In genomic region chr9:72563277-72563676, GRCm38 (mm10) we compare ENCODE assay signal across 30 mouse cellular contexts. TPM values are rescaled to one million over a fixed set of nuclear protein-coding genes. Genes with fewer than 3 reads are reported as not detected.
A peak's percentile ranks its signal among the peaks of the same experiment; 100 is the strongest.
DNase-seq lines count a peak whose midpoint lies in the region; ATAC-seq and TF ChIP-seq lines count a peak whose summit lies in the region.
"Had no signal": no experiment of that assay in that cellular context is flagged by ENCODE, and none has a peak within 500 bp of the region (broad histone marks: within the 10 kb centered on the region; RNA-seq: fewer than 3 reads in every experiment).

No protein-coding gene starts in this region.

- peaks cover 0 to 10% of the 10 kb centered on the region in 2 experiments; a peak in 2 of 4 replicates for H3K36me3 ChIP-seq in MEL (ENCODE audit: control insufficient read depth in 1 of 2, insufficient read depth in 2 of 2, low read length in 2 of 2)
- no peaks in the 10 kb centered on the region for H3K36me3 ChIP-seq in liver, embryonic 13.5 days
- no peaks in the 10 kb centered on the region for H3K36me3 ChIP-seq in liver, embryonic 16.5 days (ENCODE audit: control insufficient read depth, insufficient read depth)
- H3K36me3 ChIP-seq: embryonic facial prominence, embryonic 12.5 days; embryonic facial prominence, embryonic 15.5 days; forebrain, embryonic 15.5 days; heart, embryonic 15.5 days; hindbrain, embryonic 13.5 days had no signal

- 38% methylated on average over 3 of the region's 3 CpGs for WGBS in liver, embryonic 13.5 days (ENCODE audit: insufficient replicate concordance)
- 43% methylated on average over 3 of the region's 3 CpGs for WGBS in liver, embryonic 16.5 days (ENCODE audit: insufficient replicate concordance)

- 0 out of 4 replicates have a peak, but pooled peaks of 1 of the 2 experiments have one; percentile 17 for TF ChIP-seq EP300 in MEL (IDR thresholded peaks at IDR 0.05; ENCODE audit: low read depth in 1 of 2, low read length in 2 of 2)

- H3K9me3 ChIP-seq in MEL (replicated peaks; ENCODE audit: insufficient read depth, low read length): no peaks in the 10 kb centered on the region
- no peaks in the 10 kb centered on the region for H3K9me3 ChIP-seq in liver, embryonic 13.5 days (replicated peaks)
- no peaks in the 10 kb centered on the region for H3K9me3 ChIP-seq in liver, embryonic 16.5 days (replicated peaks; ENCODE audit: control insufficient read depth, low read length)
- H3K9me3 ChIP-seq: embryonic facial prominence, embryonic 12.5 days; embryonic facial prominence, embryonic 15.5 days; forebrain, embryonic 12.5 days; forebrain, embryonic 15.5 days; G1E; heart, embryonic 12.5 days; heart, embryonic 15.5 days had no signal

- H3K4me2 ChIP-seq in liver, embryonic 13.5 days: no peak overlapping the region
- no peak overlapping the region for H3K4me2 ChIP-seq in liver, embryonic 16.5 days (ENCODE audit: low read depth, low read length)
- H3K4me2 ChIP-seq: embryonic facial prominence, embryonic 12.5 days; embryonic facial prominence, embryonic 15.5 days; forebrain, embryonic 12.5 days; forebrain, embryonic 15.5 days; heart, embryonic 12.5 days; heart, embryonic 15.5 days; hindbrain, embryonic 13.5 days had no signal

- TF ChIP-seq RAD21 in MEL (IDR thresholded peaks at IDR 0.05; ENCODE audit: low read depth, low read length): no peak

- H3K27me3 ChIP-seq in MEL (ENCODE audit: control insufficient read depth in 1 of 2, insufficient read depth in 2 of 2, low read length in 2 of 2): no peaks in the 10 kb centered on the region
- no peaks in the 10 kb centered on the region for H3K27me3 ChIP-seq in liver, embryonic 13.5 days
- H3K27me3 ChIP-seq in liver, embryonic 16.5 days (ENCODE audit: control insufficient read depth, insufficient read depth, low read depth, low read length): no peaks in the 10 kb centered on the region
- H3K27me3 ChIP-seq: CH12.LX; embryonic facial prominence, embryonic 12.5 days; embryonic facial prominence, embryonic 15.5 days; forebrain, embryonic 12.5 days; forebrain, embryonic 15.5 days; heart, embryonic 12.5 days; heart, embryonic 15.5 days; hindbrain, embryonic 13.5 days had no signal

- DNase-seq in MEL (ENCODE audit: low read depth, low spot score) (no peak), liver (peak; percentile 5)
- DNase-seq in liver, embryonic 13.5 days: no peak
- no peak for DNase-seq in lung, postnatal 10 days
- DNase-seq in ovary, postnatal 36 days (ENCODE audit: low spot score): no peak
- no peak for DNase-seq in urinary bladder, adult 2 months (ENCODE audit: low spot score)
- DNase-seq: adrenal gland, adult 2 months; adrenal gland, postnatal 25 days; cerebellum, adult 11 months; cerebellum, adult 2 months; cerebellum, adult 9-11 months; cerebellum, postnatal 25 days; gastrocnemius, postnatal 25 days; heart, adult 18-20 months; heart, postnatal 10 days; heart, postnatal 36 days had no signal

- peaks cover 3 to 4% of the 10 kb centered on the region in 2 experiments; a peak in 2 of 4 replicates for H3K4me1 ChIP-seq in MEL (ENCODE audit: control insufficient read depth in 1 of 2, insufficient read depth in 2 of 2, low read length in 2 of 2)
- H3K4me1 ChIP-seq in liver, embryonic 13.5 days (replicated peaks): peaks cover 7% of the 10 kb centered on the region
- no peaks in the 10 kb centered on the region; the same call in none of the 2 replicates for H3K4me1 ChIP-seq in liver, embryonic 16.5 days (ENCODE audit: control insufficient read depth, low read depth, low read length)
- H3K4me1 ChIP-seq: embryonic facial prominence, embryonic 12.5 days; embryonic facial prominence, embryonic 15.5 days; forebrain, embryonic 12.5 days; heart, embryonic 12.5 days; heart, embryonic 15.5 days; hindbrain, embryonic 10.5 days; hindbrain, embryonic 13.5 days had no signal

- no peak for TF ChIP-seq POLR2A in MEL (IDR thresholded peaks at IDR 0.05; ENCODE audit: control insufficient read depth in 1 of 2, insufficient read depth in 1 of 2, low read depth in 1 of 2, low read length in 2 of 2, poor library complexity in 1 of 2)

- no peak overlapping the region for H3K27ac ChIP-seq in MEL (ENCODE audit: control insufficient read depth, low read depth, low read length)
- H3K27ac ChIP-seq in liver, embryonic 13.5 days: no peak overlapping the region
- no peak overlapping the region for H3K27ac ChIP-seq in liver, embryonic 16.5 days (ENCODE audit: low read length)
- H3K27ac ChIP-seq: embryonic facial prominence, embryonic 12.5 days; embryonic facial prominence, embryonic 15.5 days; forebrain, embryonic 12.5 days; forebrain, embryonic 15.5 days; heart, embryonic 15.5 days; hindbrain, embryonic 10.5 days; hindbrain, embryonic 13.5 days had no signal

- no peak overlapping the region for H3K4me3 ChIP-seq in MEL (ENCODE audit: control insufficient read depth in 1 of 2, insufficient read depth in 1 of 2, low read depth in 2 of 2, low read length in 2 of 2)
- H3K4me3 ChIP-seq in liver, embryonic 13.5 days (replicated peaks): no peak overlapping the region
- H3K4me3 ChIP-seq in liver, embryonic 16.5 days (ENCODE audit: low read depth, low read length): no peak overlapping the region
- H3K4me3 ChIP-seq: embryonic facial prominence, embryonic 12.5 days; embryonic facial prominence, embryonic 15.5 days; erythroblast, embryonic 14.5 days; forebrain, embryonic 12.5 days; forebrain, embryonic 15.5 days; heart, embryonic 12.5 days; heart, embryonic 15.5 days; hindbrain, embryonic 10.5 days; hindbrain, embryonic 13.5 days had no signal

- H3K79me2 ChIP-seq in MEL (ENCODE audit: control insufficient read depth, insufficient read depth, low read length, poor library complexity): peaks cover 2% of the 10 kb centered on the region; the same call in 1 of the 2 replicates

- no peak overlapping the region for H3K9ac ChIP-seq in MEL (ENCODE audit: control insufficient read depth, low read depth, low read length, poor library complexity, severe bottlenecking)
- H3K9ac ChIP-seq in liver, embryonic 13.5 days: no peak overlapping the region
- H3K9ac ChIP-seq in liver, embryonic 16.5 days (ENCODE audit: low read depth, low read length): no peak overlapping the region
- H3K9ac ChIP-seq: embryonic facial prominence, embryonic 12.5 days; embryonic facial prominence, embryonic 15.5 days; forebrain, embryonic 12.5 days; forebrain, embryonic 15.5 days; heart, embryonic 12.5 days; heart, embryonic 15.5 days; hindbrain, embryonic 13.5 days had no signal

- peak; percentile 76 for ATAC-seq in liver, embryonic 13.5 days (ENCODE audit: low read depth)
- ATAC-seq in liver, embryonic 16.5 days (ENCODE audit: low read depth): 0 out of 2 replicates have a peak, but pooled peaks have one; percentile 16
- ATAC-seq in CD4-positive, CD25-positive, alpha-beta regulatory T cell, adult 4 months: no peak
- ATAC-seq: forebrain, embryonic 15.5 days; hindbrain, embryonic 16.5 days had no signal

- TF ChIP-seq CTCF in MEL (IDR thresholded peaks at IDR 0.05 in 2 of 3, conservative IDR thresholded peaks at IDR 0.05 in 1 of 3; ENCODE audit: control insufficient read depth in 1 of 3, insufficient read depth in 1 of 3, low read depth in 2 of 3, low read length in 3 of 3, poor library complexity in 1 of 3, severe bottlenecking in 1 of 3): no peak

TF ChIP-seq in MEL, 35 proteins besides CTCF, POLR2A, EP300 and RAD21:
- no peak for TF ChIP-seq MAFK (IDR thresholded peaks at IDR 0.05; ENCODE audit: borderline replicate concordance, low read depth, low read length)
- TF ChIP-seq GATA1 (IDR thresholded peaks at IDR 0.05; ENCODE audit: low read depth, low read length): peak; percentile 33; the same call in 1 of the 2 replicates

RNA-seq across cellular contexts. Expression of gene Rfx7, which starts 31.2 kb away (rescaled TPM):
- 6.2 and 9.3 TPM in 2 replicates for total RNA-seq in MEL (2012; rRNA removed)
- 10 to 100 TPM; 19.9 to 30.5 TPM for polyA plus RNA-seq in MEL (2012; ENCODE audit: insufficient read depth in 1 of 2, insufficient read length in 2 of 2, low read depth in 1 of 2, low replicate concordance in 2 of 2, missing spikeins in 1 of 2)
- 2.6 and 3.3 TPM in 2 replicates for polyA plus RNA-seq in liver, embryonic 13.5 days (2015; fragmentation: Nextera tagmentation; extraction: Ambion mirVana)
- 2.1 and 2.5 TPM in 2 replicates for polyA plus RNA-seq in liver, embryonic 16.5 days (2015; fragmentation: Nextera tagmentation; extraction: Ambion mirVana)
- polyA plus RNA-seq in CD4-positive, CD25-positive, alpha-beta regulatory T cell, adult 4 months (2017; shearing (Covaris generic)): 10 to 100 TPM; 18.3 to 22.9 TPM
- 6.6 and 8.9 TPM in 2 replicates for polyA plus RNA-seq in urinary bladder, adult 2 months (2012; rRNA removed)
